Mouse (Mus musculus): Measurements from ENCODE around the gene Tsx.
"Not testable (repeated sequence)": the region's sequence is repeated elsewhere in the genome, so short reads cannot be mapped to it uniquely, and the experiment has no call there.

Tsx gene

DNA sequence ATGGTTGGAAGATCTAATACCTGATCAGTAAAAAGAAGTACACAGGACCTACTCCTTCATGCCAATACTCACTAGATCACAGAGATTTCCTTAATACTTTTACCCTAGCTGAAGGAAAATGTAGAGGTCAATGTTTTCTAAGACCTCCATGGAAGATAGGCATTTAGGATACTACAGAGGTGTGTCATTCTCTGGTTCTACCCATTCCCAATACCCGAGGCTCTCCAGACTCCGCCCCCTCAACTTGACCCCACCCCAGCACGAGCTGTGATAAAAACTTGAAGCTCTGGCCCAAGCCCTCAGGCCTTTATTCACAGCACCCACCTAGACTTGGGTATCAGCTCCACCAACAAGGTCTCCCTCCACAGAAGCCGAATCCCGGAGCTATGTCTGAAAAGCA lies at the start of gene Tsx:
Tsx (plus strand) TSS at position 301 of the 400 bp plus-strand sequence.
- no peak for DNase-seq (ENCODE audit: low spot score in 2 of 2)

DNA sequence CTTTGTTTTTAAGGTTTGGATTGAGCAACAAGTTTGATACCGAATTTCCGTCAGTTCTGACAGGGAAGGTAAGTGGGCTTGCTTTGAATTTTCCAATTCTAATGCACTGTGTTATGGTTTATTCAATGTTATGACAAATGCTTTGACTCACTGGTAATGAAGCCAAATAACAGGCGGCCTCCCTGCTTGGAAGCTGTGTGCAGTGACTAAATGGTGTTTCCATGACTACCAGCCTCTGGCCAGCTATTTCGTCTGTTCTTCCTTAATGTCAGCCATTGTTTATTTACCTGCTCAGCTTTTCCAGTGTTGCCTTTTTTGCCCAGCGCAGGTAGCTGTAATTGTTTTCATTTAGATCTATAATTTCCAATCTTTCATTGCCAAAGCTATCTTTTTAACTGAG lies 48.1 kb upstream of the Tsx start:
- no peak for DNase-seq (ENCODE audit: low spot score in 2 of 2)

GRCm38 (mm10) chrX:103368650-103369049 lies 45.6 kb upstream of the Tsx start:
- DNase-seq (ENCODE audit: low spot score in 2 of 2) = no peak

DNA sequence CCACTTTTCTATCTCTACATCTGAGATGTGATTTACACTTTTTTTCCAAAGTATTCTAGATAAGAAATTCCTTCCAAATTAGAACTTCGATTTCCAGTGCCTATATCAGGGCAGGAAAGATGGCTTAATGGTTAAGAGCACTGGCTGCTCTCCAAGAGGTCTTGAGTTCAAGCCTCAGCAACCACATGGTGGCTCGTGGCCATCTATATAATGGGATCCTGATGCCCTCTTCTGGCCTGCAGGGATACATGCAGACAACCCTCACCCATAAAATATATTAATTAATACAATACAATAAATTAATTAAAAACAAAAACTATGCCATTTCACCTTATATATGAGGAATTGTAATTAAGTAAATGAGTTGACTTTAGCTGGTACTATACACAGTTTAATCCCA lies 43.0 kb upstream of the Tsx start:
- DNase-seq (ENCODE audit: low spot score in 2 of 2) = peak in 1 of 2 experiments; percentile 6

DNA sequence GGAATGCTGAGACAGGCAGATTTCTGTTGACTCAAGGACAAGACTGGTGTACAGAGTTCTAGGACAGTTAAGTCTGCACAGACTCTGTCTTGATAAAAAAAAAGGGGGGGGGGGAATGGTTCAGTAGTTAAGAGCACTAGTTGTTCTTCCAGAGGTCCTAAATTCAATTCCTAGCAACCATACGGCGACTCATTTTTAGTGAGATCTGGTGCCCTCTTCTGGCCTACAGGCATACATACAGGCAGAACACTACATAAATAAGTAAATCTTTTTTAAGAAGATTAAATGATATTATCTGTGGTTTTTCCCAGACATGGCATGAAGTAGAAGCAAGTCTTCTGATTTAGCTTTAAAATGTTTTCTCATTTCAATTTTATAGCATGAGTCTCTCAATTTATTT lies 42.6 kb upstream of the Tsx start:
- DNase-seq (ENCODE audit: low spot score in 2 of 2) = no peak

DNA sequence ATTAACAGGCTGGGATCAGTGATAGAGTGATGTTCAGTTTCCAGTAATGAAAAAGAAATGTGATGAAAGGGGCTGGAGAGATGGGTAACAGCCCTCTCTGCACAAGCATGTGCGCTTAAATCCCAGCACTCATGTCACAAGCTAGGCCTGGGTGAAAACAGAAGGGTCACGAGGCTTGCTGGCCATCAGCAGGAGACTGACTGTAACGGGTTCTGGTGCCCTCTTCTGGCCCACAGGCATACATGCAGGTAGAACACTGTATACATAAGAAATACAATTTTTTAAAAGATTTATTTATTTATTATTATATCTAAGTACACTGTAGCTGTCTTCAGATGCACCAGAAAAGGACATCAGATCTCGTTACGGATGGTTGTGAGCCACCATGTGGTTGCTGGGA lies 40.0 kb upstream of the Tsx start:
- no peak for DNase-seq (ENCODE audit: low spot score in 2 of 2)

- no peak for DNase-seq (ENCODE audit: low spot score in 2 of 2)
These were observed 29.7 kb upstream of the Tsx start for GRCm38 (mm10) chrX:103384528-103384927.

- DNase-seq (ENCODE audit: low spot score in 2 of 2) = no peak
These were observed 26.1 kb upstream of the Tsx start for GRCm38 (mm10) chrX:103388131-103388530.

GRCm38 (mm10) chrX:103393841-103394240 lies 20.4 kb upstream of the Tsx start:
- DNase-seq (ENCODE audit: low spot score in 2 of 2) = peak; percentile 0 to 48

DNA sequence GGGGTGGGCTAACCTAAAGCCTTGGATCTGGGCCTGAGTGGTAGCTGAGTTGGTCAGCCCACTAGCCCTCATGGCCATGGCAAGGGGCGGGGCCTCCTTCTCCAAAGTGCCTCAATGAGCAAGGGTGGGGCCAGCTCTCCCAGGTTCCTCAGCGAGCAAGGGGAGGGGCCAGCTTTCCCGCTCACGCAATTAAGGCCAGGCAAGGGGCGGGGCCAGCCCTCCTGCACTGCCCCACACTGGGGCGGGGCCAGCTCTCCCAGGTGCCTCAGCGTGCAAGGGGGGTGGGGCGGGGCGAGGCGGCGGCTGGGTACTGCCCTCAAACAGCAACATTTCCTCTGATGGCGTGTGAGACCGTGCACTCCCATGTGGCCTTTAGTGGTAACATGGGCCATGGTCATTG lies 9.2 kb upstream of the Tsx start:
- no peak for DNase-seq (ENCODE audit: low spot score in 2 of 2)

DNA sequence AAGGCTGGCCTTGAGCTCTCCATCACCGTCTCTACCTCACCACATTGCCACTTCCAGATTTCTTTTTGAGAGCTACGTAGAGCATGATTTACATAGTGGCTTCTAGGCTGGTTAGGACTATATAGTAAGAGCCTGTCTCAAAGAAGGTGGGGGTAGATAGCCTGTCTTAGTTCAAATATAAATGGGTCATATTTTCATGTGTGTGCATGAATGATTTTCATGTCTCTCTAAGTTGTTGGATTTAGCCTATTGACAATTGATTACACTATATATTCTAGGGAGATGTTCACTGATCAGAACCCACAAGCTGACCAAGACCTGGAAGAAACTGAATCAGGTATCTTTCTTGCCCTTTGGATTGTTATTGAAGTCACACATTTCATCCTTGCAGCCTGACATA lies 7.4 kb downstream of the Tsx start, which contains the start of gene Gm26992:
Gm26992 (plus strand) TSS at position 301 of the 400 bp plus-strand sequence.
- DNase-seq (ENCODE audit: low spot score in 2 of 2) = no peak

DNA sequence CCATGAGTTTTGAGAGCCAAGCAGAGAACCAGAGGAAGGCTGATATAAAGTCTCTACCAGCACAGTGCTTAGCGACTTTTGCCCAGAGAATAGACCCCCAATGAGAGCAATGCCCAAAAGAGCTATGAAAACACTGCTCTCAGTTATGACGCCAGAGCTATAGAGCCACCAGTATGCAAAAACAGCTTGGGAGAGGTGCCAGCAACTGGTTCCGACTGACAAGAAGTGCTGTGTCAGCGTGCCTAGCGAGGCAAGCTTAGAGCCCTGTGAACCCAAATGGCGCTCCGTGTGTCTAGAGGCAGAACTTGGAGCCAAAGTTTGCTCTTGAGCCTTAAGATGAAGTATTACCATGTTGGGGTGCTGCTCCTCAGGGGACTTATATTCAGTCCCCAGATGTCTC lies 13.4 kb downstream of the Tsx start:
- no peak for DNase-seq (ENCODE audit: low spot score in 2 of 2)

DNA sequence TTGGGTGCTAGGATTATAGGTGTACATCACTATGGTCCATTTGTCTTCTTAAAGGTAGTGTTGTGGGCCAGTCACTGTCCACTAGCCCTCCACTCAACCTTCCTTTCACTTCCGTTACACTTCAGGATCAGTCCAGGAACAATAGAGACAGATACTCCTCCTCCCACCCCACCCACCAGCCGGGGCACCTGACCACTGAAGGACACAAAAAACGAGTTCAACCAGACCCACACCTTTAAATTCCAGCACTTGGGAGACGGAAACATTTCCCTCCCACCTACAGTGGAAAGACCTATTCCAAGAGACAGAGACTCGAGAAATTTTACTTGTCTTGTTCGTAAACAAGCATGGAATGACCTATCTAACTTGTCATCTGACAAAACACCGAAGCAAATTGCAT lies 18.0 kb downstream of the Tsx start:
- DNase-seq (ENCODE audit: low spot score in 2 of 2) = no peak

DNA sequence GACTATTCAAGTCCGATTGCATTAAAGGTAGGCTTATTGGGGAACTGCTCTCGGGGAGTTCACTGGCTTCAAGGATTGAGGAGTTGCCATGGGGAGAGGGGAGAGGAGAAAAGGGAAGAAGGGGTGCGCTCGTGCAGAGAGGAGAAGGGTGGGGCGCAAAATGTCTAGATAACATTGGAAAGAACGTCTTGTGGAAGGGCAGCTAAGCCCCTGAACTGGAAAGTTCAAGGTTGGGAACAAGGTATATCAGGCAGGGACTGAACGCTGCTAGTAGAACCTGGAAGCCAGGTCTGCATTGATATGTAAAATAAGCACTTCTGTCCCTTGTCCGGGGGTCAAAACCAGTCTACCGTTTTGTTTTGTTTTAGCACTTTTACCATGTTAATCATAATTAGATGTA lies 23.8 kb downstream of the Tsx start:
- DNase-seq (ENCODE audit: low spot score in 2 of 2) = no peak

DNA sequence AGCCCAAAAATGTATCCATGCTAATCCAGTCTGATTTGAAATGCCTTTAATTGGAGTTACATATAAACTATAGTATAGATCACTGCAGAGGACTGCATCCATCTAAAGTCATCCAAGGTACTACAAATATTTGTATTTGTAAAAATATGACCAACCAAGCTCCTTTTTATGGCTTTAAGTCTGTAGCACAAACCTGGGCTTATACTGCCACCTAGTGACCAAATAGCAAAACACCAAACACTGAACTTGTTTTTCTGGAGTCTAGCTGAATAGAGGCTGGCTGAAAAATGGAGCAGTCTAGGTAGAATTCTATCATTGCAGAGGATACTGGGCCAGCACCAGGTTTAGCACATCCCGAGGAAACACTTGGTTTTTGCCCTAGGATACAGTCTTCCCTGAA lies 26.5 kb downstream of the Tsx start:
- DNase-seq (ENCODE audit: low spot score in 2 of 2) = peak; percentile 22 to 49

GRCm38 (mm10) chrX:103443755-103444154 lies 29.5 kb downstream of the Tsx start:
- peak; percentile 8 to 29 for DNase-seq (ENCODE audit: low spot score in 2 of 2)

DNA sequence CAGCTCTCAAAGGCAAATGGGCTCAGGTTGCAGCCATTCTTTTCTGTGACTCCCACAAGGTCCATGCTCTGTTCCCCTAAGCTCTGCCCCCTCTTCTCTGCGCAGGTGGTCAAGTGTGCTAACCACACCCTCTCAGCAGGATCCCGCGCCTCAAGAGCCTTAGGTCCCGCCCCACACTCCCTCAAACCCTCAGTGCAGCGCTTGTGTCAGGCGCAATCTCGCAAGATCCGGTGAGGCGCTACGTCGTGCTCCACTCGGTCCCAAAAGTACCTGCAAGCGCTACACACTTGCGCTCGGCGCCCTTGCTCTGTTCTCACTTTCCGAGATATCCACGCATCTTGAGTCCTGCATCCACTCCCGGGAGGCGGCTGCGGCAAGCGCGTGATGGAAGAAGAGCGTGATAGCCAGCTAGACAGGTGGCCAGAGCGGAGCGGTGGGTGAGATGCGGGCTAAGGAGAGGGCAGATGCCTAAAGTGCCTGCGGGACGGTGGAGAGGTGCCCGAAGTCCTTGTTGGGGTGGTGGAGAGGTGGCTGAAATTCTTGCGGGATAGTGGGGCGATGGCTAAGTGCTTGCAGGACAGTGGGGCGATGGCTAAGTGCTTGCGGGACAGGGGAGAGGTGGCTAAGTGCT lies 33.4 kb downstream of the Tsx start:
- peak; percentile 5 to 63 for DNase-seq (ENCODE audit: low spot score in 2 of 2)

GRCm38 (mm10) chrX:103448429-103448828 lies 34.2 kb downstream of the Tsx start:
- peak in 1 of 2 experiments; percentile 14 for DNase-seq (ENCODE audit: low spot score in 2 of 2)

DNA sequence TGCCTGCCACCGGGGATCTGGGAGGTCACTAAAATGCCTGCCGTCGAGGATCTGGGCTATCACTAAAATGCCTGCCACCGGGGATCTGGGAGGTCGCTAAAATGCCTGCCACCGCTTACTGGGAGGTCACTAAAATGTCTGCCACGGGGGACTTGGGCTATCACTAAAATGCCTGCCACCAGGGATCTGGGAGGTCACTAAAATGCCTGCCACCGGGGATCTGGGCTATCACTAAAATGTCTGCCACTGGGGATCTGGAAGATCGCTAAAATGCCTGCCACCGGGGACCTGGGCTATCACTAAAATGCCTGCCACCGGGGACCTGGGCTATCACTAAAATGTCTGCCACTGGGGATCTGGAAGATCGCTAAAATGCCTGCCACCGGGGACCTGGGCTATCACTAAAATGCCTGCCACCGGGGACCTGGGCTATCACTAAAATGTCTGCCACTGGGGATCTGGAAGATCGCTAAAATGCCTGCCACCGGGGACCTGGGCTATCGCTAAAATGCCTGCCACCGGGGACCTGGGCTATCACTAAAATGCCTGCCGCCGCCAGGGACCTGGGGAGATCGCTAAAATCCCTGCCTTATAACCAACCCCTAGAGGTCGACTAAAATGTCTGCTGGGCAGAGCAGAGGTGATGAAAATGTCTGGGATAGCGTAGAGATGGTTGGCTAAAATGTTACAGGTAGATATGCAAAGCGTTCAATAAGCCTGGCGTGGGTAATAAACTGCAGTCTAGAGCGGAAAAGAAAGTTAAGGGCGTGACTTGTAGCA lies 34.9 kb downstream of the Tsx start:
- DNase-seq (ENCODE audit: low spot score in 2 of 2) = not testable (repeated sequence)

GRCm38 (mm10) chrX:103452815-103453214 lies 38.5 kb downstream of the Tsx start:
- no peak for DNase-seq (ENCODE audit: low spot score in 2 of 2)

- no peak for DNase-seq (ENCODE audit: low spot score in 2 of 2)
These were observed 45.8 kb downstream of the Tsx start for GRCm38 (mm10) chrX:103460056-103460455.

DNA sequence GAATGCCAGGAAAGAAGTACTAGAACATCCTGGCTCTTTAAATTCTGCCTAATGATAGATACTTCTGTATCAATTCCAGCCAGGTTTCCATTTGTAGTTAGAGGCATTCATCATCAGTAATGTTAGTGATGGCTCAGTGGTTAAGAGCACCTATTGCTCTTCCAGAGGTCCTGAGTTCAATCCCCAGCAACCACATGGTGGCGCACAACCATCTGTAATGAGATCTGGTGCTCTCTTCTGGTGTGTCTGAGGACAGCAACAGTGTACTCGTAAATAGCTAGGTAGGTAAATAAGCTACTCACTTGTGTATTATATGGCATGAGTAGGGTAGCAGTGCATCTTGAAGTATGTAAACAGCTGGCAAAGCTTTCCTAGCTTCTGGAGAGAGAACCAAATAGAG lies 54.7 kb downstream of the Tsx start:
- DNase-seq (ENCODE audit: low spot score in 2 of 2) = no peak

- DNase-seq (ENCODE audit: low spot score in 2 of 2) = no peak
These were observed 58.1 kb downstream of the Tsx start for GRCm38 (mm10) chrX:103472346-103472745.
